Mouse (Mus musculus) heart, adult 2 months (tissue): Measurements from ENCODE around the gene Spo11.

ENCODE experiments used
- CTCF ChIP-seq: fragments of 200-600 bp; IDR thresholded peaks from 2 replicates; pipeline ENCODE4 v1.8.1; 2022; ENCODE audit warnings: antibody characterized with exemption, mild to moderate bottlenecking, moderate library complexity
- POLR2A ChIP-seq: fragments of 200-500 bp; IDR thresholded peaks from 2 replicates; pipeline ENCODE4 v1.6.1; 2011; ENCODE audit warnings: mild to moderate bottlenecking, low read depth, low read length, control low read depth; ENCODE audit not compliant: insufficient read depth

- no peak for TF ChIP-seq POLR2A
- no peak for TF ChIP-seq CTCF
Measured at GRCm38 (mm10) chr2:173030591-173031338, 53.3 kb downstream of the Spo11 start.
